Mouse (Mus musculus): ENCODE measurements around the gene Cdkl1.
A peak's percentile ranks its signal among the peaks of the same experiment; 100 is the strongest.

The Cdkl1 gene

GRCm38 (mm10) chr12:69790530-69791505, at the start of gene Cdkl1:
Gene Cdkl1, minus strand, starts transcription at chr12:69791267.
- peak in 1 of 2 experiments; percentile 53 for DNase-seq (ENCODE audit: low spot score in 2 of 2)

- DNase-seq (ENCODE audit: low spot score in 2 of 2): no peak
Observed at GRCm38 (mm10) chr12:69838376-69838775, 47.3 kb upstream of the Cdkl1 start.

- DNase-seq (ENCODE audit: low spot score in 2 of 2): no peak
Observed at GRCm38 (mm10) chr12:69833982-69834604, 43.0 kb upstream of the Cdkl1 start.

GRCm38 (mm10) chr12:69831239-69831910, 40.3 kb upstream of the Cdkl1 start:
- DNase-seq (ENCODE audit: low spot score in 2 of 2): no peak

- DNase-seq (ENCODE audit: low spot score in 2 of 2): no peak
Observed at GRCm38 (mm10) chr12:69828214-69828613, 37.1 kb upstream of the Cdkl1 start.

GRCm38 (mm10) chr12:69824881-69825597, 34.0 kb upstream of the Cdkl1 start:
- DNase-seq (ENCODE audit: low spot score in 2 of 2): no peak

- no peak for DNase-seq (ENCODE audit: low spot score in 2 of 2)
Observed at GRCm38 (mm10) chr12:69814272-69814671, 23.2 kb upstream of the Cdkl1 start.

GRCm38 (mm10) chr12:69813596-69813995, 22.5 kb upstream of the Cdkl1 start:
- DNase-seq (ENCODE audit: low spot score in 2 of 2): no peak

- no peak for DNase-seq (ENCODE audit: low spot score in 2 of 2)
Observed at GRCm38 (mm10) chr12:69812986-69813385, 21.9 kb upstream of the Cdkl1 start.

GRCm38 (mm10) chr12:69811976-69812375, 20.9 kb upstream of the Cdkl1 start:
- DNase-seq (ENCODE audit: low spot score in 2 of 2): no peak

GRCm38 (mm10) chr12:69809439-69809838, 18.4 kb upstream of the Cdkl1 start:
- DNase-seq (ENCODE audit: low spot score in 2 of 2): no peak

- DNase-seq (ENCODE audit: low spot score in 2 of 2): no peak
Observed at GRCm38 (mm10) chr12:69807399-69807985, 16.4 kb upstream of the Cdkl1 start.

GRCm38 (mm10) chr12:69805148-69805547, 14.1 kb upstream of the Cdkl1 start:
- DNase-seq (ENCODE audit: low spot score in 2 of 2): no peak

GRCm38 (mm10) chr12:69804393-69805070, 13.5 kb upstream of the Cdkl1 start:
- no peak for DNase-seq (ENCODE audit: low spot score in 2 of 2)

GRCm38 (mm10) chr12:69803196-69803595, 12.1 kb upstream of the Cdkl1 start:
- no peak for DNase-seq (ENCODE audit: low spot score in 2 of 2)

- DNase-seq (ENCODE audit: low spot score in 2 of 2): no peak
Observed at GRCm38 (mm10) chr12:69800586-69800985, 9.5 kb upstream of the Cdkl1 start.

GRCm38 (mm10) chr12:69796311-69796710, 5.2 kb upstream of the Cdkl1 start:
- no peak for DNase-seq (ENCODE audit: low spot score in 2 of 2)

- DNase-seq (ENCODE audit: low spot score in 2 of 2): no peak
Observed at GRCm38 (mm10) chr12:69789766-69790529, 1.1 kb downstream of the Cdkl1 start.

GRCm38 (mm10) chr12:69788380-69788779, 2.7 kb downstream of the Cdkl1 start:
- no peak for DNase-seq (ENCODE audit: low spot score in 2 of 2)

- no peak for DNase-seq (ENCODE audit: low spot score in 2 of 2)
Observed at GRCm38 (mm10) chr12:69785471-69785870, 5.6 kb downstream of the Cdkl1 start.
